Mouse (Mus musculus): Measurements from ENCODE around the gene Il2rb. TPM values are rescaled to one million over a fixed set of nuclear protein-coding genes. Genes with fewer than 3 reads are reported as not detected.

The Il2rb gene
- polyA plus RNA-seq, 1 experiment from 2014 or later: 0.30 TPM

GRCm38 (mm10) chr15:78515759-78516158, 20.7 kb upstream of the Il2rb start:
- no peaks in the 10 kb centered on the region for H3K9me3 ChIP-seq (ENCODE audit: control insufficient read depth, low read length)
- H3K27me3 ChIP-seq (ENCODE audit: control insufficient read depth, insufficient read depth, low read length): no peaks in the 10 kb centered on the region
- no peak overlapping the region for H3K27ac ChIP-seq (replicated peaks)
- no peak overlapping the region for H3K4me2 ChIP-seq (replicated peaks; ENCODE audit: low read depth)
- no peak overlapping the region for H3K4me3 ChIP-seq (ENCODE audit: low read depth, low read length)
- no peaks in the 10 kb centered on the region for H3K4me1 ChIP-seq (replicated peaks; ENCODE audit: control insufficient read depth, insufficient read depth)
- H3K9ac ChIP-seq (ENCODE audit: low read length): 0 out of 2 replicates have a peak overlapping the region, but pooled peaks have one; percentile 13
- ATAC-seq (ENCODE audit: low FRiP score, low TSS enrichment) (no peak), DNase-seq (ENCODE audit: low spot score) (no peak)
- TF ChIP-seq CTCF (IDR thresholded peaks at IDR 0.05; ENCODE audit: low read depth) (no peak), EP300 (optimal IDR thresholded peaks at IDR 0.05) (no peak)
- WGBS: 78% methylated on average over 6 of the region's 6 CpGs
- H3K36me3 ChIP-seq (ENCODE audit: control insufficient read depth, insufficient read depth, low read length): no peaks in the 10 kb centered on the region

- Histone ChIP-seq H3K27me3 (ENCODE audit: control insufficient read depth, insufficient read depth, low read length) (no peaks in the 10 kb centered on the region), H3K27ac (replicated peaks) (no peak overlapping the region), H3K4me1 (replicated peaks; ENCODE audit: control insufficient read depth, insufficient read depth) (no peaks in the 10 kb centered on the region), H3K9me3 (ENCODE audit: control insufficient read depth, low read length) (no peaks in the 10 kb centered on the region), H3K36me3 (ENCODE audit: control insufficient read depth, insufficient read depth, low read length) (no peaks in the 10 kb centered on the region), H3K4me2 (replicated peaks; ENCODE audit: low read depth) (no peak overlapping the region), H3K9ac (ENCODE audit: low read length) (peak overlapping the region; percentile 28; the same call in 1 of the 2 replicates), H3K4me3 (ENCODE audit: low read depth, low read length) (no peak overlapping the region)
- DNase-seq (ENCODE audit: low spot score) (peak; percentile 84), ATAC-seq (ENCODE audit: low FRiP score, low TSS enrichment) (peak; percentile 53)
- 24% methylated on average over 7 of the region's 7 CpGs for WGBS
- no peak for TF ChIP-seq EP300 (optimal IDR thresholded peaks at IDR 0.05)
- peak; percentile 96 for TF ChIP-seq CTCF (IDR thresholded peaks at IDR 0.05; ENCODE audit: low read depth)
These were observed 19.5 kb upstream of the Il2rb start for GRCm38 (mm10) chr15:78514393-78515146.

GRCm38 (mm10) chr15:78513019-78513418, 17.9 kb upstream of the Il2rb start:
- Histone ChIP-seq H3K36me3 (ENCODE audit: control insufficient read depth, insufficient read depth, low read length) (no peaks in the 10 kb centered on the region), H3K27me3 (ENCODE audit: control insufficient read depth, insufficient read depth, low read length) (no peaks in the 10 kb centered on the region), H3K4me2 (replicated peaks; ENCODE audit: low read depth) (no peak overlapping the region), H3K9me3 (ENCODE audit: control insufficient read depth, low read length) (no peaks in the 10 kb centered on the region), H3K27ac (replicated peaks) (no peak overlapping the region), H3K9ac (ENCODE audit: low read length) (no peak overlapping the region), H3K4me1 (replicated peaks; ENCODE audit: control insufficient read depth, insufficient read depth) (no peaks in the 10 kb centered on the region), H3K4me3 (ENCODE audit: low read depth, low read length) (no peak overlapping the region)
- WGBS: 81% methylated on average over 14 of the region's 14 CpGs
- no peak for DNase-seq (ENCODE audit: low spot score)
- TF ChIP-seq CTCF (IDR thresholded peaks at IDR 0.05; ENCODE audit: low read depth): no peak
- TF ChIP-seq EP300 (optimal IDR thresholded peaks at IDR 0.05): no peak
- ATAC-seq (ENCODE audit: low FRiP score, low TSS enrichment): no peak

GRCm38 (mm10) chr15:78511951-78512350, 16.9 kb upstream of the Il2rb start:
- Histone ChIP-seq H3K9ac (ENCODE audit: low read length) (no peak overlapping the region), H3K9me3 (ENCODE audit: control insufficient read depth, low read length) (no peaks in the 10 kb centered on the region), H3K4me2 (replicated peaks; ENCODE audit: low read depth) (no peak overlapping the region), H3K36me3 (ENCODE audit: control insufficient read depth, insufficient read depth, low read length) (no peaks in the 10 kb centered on the region), H3K27me3 (ENCODE audit: control insufficient read depth, insufficient read depth, low read length) (no peaks in the 10 kb centered on the region), H3K27ac (replicated peaks) (no peak overlapping the region), H3K4me1 (replicated peaks; ENCODE audit: control insufficient read depth, insufficient read depth) (no peaks in the 10 kb centered on the region), H3K4me3 (ENCODE audit: low read depth, low read length) (no peak overlapping the region)
- WGBS: 62% methylated on average over 7 of the region's 7 CpGs
- DNase-seq (ENCODE audit: low spot score) (no peak), ATAC-seq (ENCODE audit: low FRiP score, low TSS enrichment) (no peak)
- no peak for TF ChIP-seq CTCF (IDR thresholded peaks at IDR 0.05; ENCODE audit: low read depth)
- no peak for TF ChIP-seq EP300 (optimal IDR thresholded peaks at IDR 0.05)

- Histone ChIP-seq H3K36me3 (ENCODE audit: control insufficient read depth, insufficient read depth, low read length) (no peaks in the 10 kb centered on the region), H3K4me1 (replicated peaks; ENCODE audit: control insufficient read depth, insufficient read depth) (no peaks in the 10 kb centered on the region), H3K4me3 (ENCODE audit: low read depth, low read length) (no peak overlapping the region), H3K27me3 (ENCODE audit: control insufficient read depth, insufficient read depth, low read length) (no peaks in the 10 kb centered on the region), H3K4me2 (replicated peaks; ENCODE audit: low read depth) (no peak overlapping the region), H3K9me3 (ENCODE audit: control insufficient read depth, low read length) (no peaks in the 10 kb centered on the region), H3K27ac (replicated peaks) (no peak overlapping the region), H3K9ac (ENCODE audit: low read length) (no peak overlapping the region)
- WGBS: 79% methylated on average over 6 of the region's 6 CpGs
- ATAC-seq (ENCODE audit: low FRiP score, low TSS enrichment) (no peak), DNase-seq (ENCODE audit: low spot score) (no peak)
- no peak for TF ChIP-seq EP300 (optimal IDR thresholded peaks at IDR 0.05)
- no peak for TF ChIP-seq CTCF (IDR thresholded peaks at IDR 0.05; ENCODE audit: low read depth)
These were observed 15.7 kb upstream of the Il2rb start for GRCm38 (mm10) chr15:78510736-78511135.

GRCm38 (mm10) chr15:78510121-78510576, 15.1 kb upstream of the Il2rb start:
- Histone ChIP-seq H3K4me3 (ENCODE audit: low read depth, low read length) (no peak overlapping the region), H3K27ac (replicated peaks) (no peak overlapping the region), H3K9me3 (ENCODE audit: control insufficient read depth, low read length) (no peaks in the 10 kb centered on the region), H3K27me3 (ENCODE audit: control insufficient read depth, insufficient read depth, low read length) (no peaks in the 10 kb centered on the region), H3K4me1 (replicated peaks; ENCODE audit: control insufficient read depth, insufficient read depth) (no peaks in the 10 kb centered on the region), H3K4me2 (replicated peaks; ENCODE audit: low read depth) (no peak overlapping the region), H3K36me3 (ENCODE audit: control insufficient read depth, insufficient read depth, low read length) (no peaks in the 10 kb centered on the region), H3K9ac (ENCODE audit: low read length) (no peak overlapping the region)
- ATAC-seq (ENCODE audit: low FRiP score, low TSS enrichment) (no peak), DNase-seq (ENCODE audit: low spot score) (no peak)
- WGBS: 65% methylated on average over 8 of the region's 8 CpGs
- TF ChIP-seq CTCF (IDR thresholded peaks at IDR 0.05; ENCODE audit: low read depth) (no peak), EP300 (optimal IDR thresholded peaks at IDR 0.05) (no peak)

Data from stomach, postnatal 0 days (tissue).